Mouse (Mus musculus): Measurements from ENCODE around the gene Rims3. TPM values are rescaled to one million over a fixed set of nuclear protein-coding genes. Genes with fewer than 3 reads are reported as not detected.
A peak's percentile ranks its signal among the peaks of the same experiment; 100 is the strongest.

Rims3 gene
- polyA plus RNA-seq (2015; fragmentation: Nextera tagmentation; extraction: Ambion mirVana), result 16.1 and 18.8 TPM in 2 replicates

GRCm38 (mm10) chr4:120854588-120855319 is at the start of gene Rims3:
Rims3 (plus strand) TSS chr4:120854816.
- peak; percentile 74 for ATAC-seq (ENCODE audit: low read depth)
- Histone ChIP-seq H3K36me3 (no peaks in the 10 kb centered on the region), H3K27me3 (peaks cover 20% of the 10 kb centered on the region), H3K9me3 (no peaks in the 10 kb centered on the region), H3K4me3 (peak within 1 kb of the TSS; percentile 64), H3K4me1 (replicated peaks) (peaks cover 25% of the 10 kb centered on the region), H3K4me2 (peak within 1 kb of the TSS; percentile 76), H3K27ac (replicated peaks) (peak within 1 kb of the TSS; percentile 38), H3K9ac (peak within 1 kb of the TSS; percentile 86)
- WGBS, result under 1% methylated on average over 54 of the region's 68 CpGs

DNA sequence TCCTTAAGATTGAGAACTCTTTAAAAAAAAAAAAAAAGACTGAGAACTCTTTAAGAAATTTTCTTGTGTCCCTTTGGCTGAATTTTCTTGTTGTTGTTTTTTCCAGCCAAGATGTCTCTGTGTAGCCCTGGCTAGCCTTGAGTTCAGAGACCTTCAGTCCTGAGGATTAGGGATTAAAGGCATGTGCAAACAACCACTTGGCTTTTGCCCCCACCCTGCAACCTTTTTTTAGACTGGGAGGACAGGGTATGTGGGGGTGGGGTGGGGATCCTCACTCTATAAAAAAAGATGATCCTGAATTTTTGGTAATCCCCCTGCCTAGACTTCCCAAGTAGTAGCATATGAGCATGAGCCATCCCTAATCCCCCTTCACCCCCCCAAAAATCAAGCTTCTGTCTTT is 48.8 kb upstream of the Rims3 start:
- Histone ChIP-seq H3K36me3 (no peaks in the 10 kb centered on the region), H3K4me3 (no peak overlapping the region), H3K27me3 (no peaks in the 10 kb centered on the region), H3K4me2 (no peak overlapping the region), H3K9ac (no peak overlapping the region), H3K4me1 (replicated peaks) (peaks cover 7% of the 10 kb centered on the region; the same call in 1 of the 2 replicates), H3K9me3 (no peaks in the 10 kb centered on the region), H3K27ac (replicated peaks) (no peak overlapping the region)
- no peak for ATAC-seq (ENCODE audit: low read depth)

DNA sequence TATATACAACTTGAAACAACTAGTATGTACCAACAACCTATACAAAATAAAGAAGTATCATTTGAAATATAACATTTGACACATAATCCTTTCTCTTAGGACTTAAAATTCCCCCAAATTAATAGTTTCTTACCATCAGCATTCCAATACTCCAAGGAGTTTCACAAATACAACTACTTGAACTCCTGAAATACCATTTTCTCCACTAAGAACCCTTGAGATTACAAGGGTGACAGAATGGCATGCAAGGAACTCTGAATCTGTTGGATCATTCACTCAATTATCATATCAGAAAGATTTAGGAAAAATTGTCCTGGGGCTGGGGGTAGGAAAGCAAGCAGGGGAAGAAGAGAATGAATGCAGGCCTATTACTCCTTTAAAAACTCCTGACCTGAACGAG is 40.9 kb upstream of the Rims3 start:
- H3K9me3 ChIP-seq, result no peaks in the 10 kb centered on the region
- peak overlapping the region; percentile 58 for H3K4me3 ChIP-seq
- no peaks in the 10 kb centered on the region for H3K36me3 ChIP-seq
- H3K4me2 ChIP-seq, result peak overlapping the region; percentile 74
- no peak overlapping the region for H3K27ac ChIP-seq (replicated peaks)
- H3K27me3 ChIP-seq, result no peaks in the 10 kb centered on the region
- 52% methylated on average over 1 of the region's 1 CpGs for WGBS
- no peak for ATAC-seq (ENCODE audit: low read depth)
- peaks cover 60% of the 10 kb centered on the region for H3K4me1 ChIP-seq (replicated peaks)
- peak overlapping the region; percentile 79 for H3K9ac ChIP-seq

DNA sequence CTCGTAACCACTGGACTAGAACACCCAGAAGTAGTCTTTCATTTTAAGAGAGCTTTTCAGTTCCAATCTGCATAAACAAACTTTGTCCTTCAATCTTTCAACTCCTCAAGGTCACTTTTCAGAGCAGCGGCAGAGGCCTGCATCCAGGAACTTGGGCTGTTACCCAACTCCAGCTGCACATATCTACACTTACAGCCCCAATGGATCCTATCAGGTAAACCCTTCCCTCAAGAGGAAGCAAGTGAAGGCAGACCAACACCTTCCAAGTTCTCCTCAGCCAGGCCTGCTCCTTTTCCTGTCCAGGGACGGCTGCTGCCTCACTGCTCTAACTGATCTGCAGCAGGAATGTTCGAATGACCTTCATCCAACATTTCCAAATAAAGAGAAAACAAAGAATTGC is 40.4 kb upstream of the Rims3 start:
- H3K9me3 ChIP-seq, result no peaks in the 10 kb centered on the region
- H3K4me1 ChIP-seq (replicated peaks), result peaks cover 60% of the 10 kb centered on the region
- peak overlapping the region; percentile 58 for H3K4me3 ChIP-seq
- no peaks in the 10 kb centered on the region for H3K27me3 ChIP-seq
- peak overlapping the region; percentile 74 for H3K4me2 ChIP-seq
- no peak for ATAC-seq (ENCODE audit: low read depth)
- H3K36me3 ChIP-seq, result no peaks in the 10 kb centered on the region
- 65% methylated on average over 4 of the region's 4 CpGs for WGBS
- H3K27ac ChIP-seq (replicated peaks), result no peak overlapping the region
- H3K9ac ChIP-seq, result peak overlapping the region; percentile 79

DNA sequence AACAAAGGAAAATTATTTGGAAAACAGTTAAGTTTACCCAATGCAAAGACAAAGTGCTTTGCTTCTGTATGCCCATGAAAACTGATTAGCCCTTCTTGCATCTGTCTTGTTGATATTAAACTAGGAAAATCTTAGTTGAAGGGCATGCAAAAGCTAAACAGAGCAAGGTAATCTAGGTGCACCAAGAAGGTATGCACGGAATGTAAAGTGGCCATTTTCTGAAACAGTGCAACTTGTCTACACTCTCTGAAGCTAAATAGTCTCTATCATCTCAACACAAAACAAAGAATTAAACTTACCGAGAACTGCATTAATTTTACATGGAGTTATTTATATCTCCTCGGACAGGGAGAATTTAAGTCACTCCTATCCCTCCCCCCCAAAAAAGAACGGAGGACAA is 39.5 kb upstream of the Rims3 start:
- peak; percentile 6; the same call in 1 of the 2 replicates for ATAC-seq (ENCODE audit: low read depth)
- H3K27ac ChIP-seq (replicated peaks), result peak overlapping the region; percentile 81
- 13% methylated on average over 4 of the region's 4 CpGs for WGBS

DNA sequence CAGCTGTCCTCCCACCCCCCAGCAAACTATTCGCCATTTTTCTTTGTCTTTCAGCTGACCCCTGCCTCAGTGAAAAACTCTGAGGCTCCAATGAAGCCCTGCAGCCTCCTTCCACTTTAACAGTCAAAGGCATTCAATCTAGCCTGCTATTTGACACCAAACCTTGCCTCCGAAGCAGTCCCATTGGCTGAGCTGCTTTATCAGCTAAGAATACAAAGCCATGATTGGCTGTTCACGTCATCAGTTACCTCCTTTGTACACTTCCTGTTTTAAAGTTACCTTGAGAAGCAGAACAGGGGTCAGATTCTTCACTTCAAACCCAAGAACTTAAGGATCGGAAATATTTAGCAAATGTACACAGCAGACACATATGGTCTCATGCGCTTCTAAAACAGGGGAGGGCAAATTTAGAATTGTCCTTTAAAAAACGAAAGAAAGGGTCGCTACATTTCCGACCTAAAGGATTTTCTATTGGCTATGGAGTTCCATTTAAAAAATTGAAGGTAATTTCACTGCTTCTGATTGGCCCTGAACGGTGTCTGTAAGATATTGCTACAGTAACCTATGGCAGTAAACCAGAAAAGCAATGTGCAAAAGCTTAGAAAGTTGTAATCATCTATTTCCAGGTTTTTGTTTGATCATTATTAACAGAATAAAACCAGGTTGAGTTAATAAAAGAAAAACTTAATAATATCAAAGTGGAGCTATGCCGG is 38.8 kb upstream of the Rims3 start:
- Histone ChIP-seq H3K4me1 (replicated peaks) (peaks cover 53% of the 10 kb centered on the region), H3K27me3 (no peaks in the 10 kb centered on the region), H3K9me3 (no peaks in the 10 kb centered on the region), H3K27ac (replicated peaks) (peak overlapping the region; percentile 81), H3K4me2 (peak overlapping the region; percentile 74), H3K4me3 (peak overlapping the region; percentile 58), H3K9ac (peak overlapping the region; percentile 79), H3K36me3 (no peaks in the 10 kb centered on the region)
- WGBS, result 9% methylated on average over 10 of the region's 10 CpGs
- ATAC-seq (ENCODE audit: low read depth), result peak; percentile 98

More for the DNA sequence above, 39.5 kb upstream of the Rims3 start:
- peak overlapping the region; percentile 79 for H3K9ac ChIP-seq
- H3K4me3 ChIP-seq, result peak overlapping the region; percentile 58
- H3K4me1 ChIP-seq (replicated peaks), result peaks cover 53% of the 10 kb centered on the region
- H3K27me3 ChIP-seq, result no peaks in the 10 kb centered on the region
- H3K9me3 ChIP-seq, result no peaks in the 10 kb centered on the region
- no peaks in the 10 kb centered on the region for H3K36me3 ChIP-seq
- H3K4me2 ChIP-seq, result peak overlapping the region; percentile 74

- no peaks in the 10 kb centered on the region for H3K36me3 ChIP-seq
- no peak overlapping the region for H3K4me2 ChIP-seq
- H3K27me3 ChIP-seq, result no peaks in the 10 kb centered on the region
- no peak overlapping the region for H3K4me3 ChIP-seq
- H3K27ac ChIP-seq (replicated peaks), result peak overlapping the region; percentile 49; the same call in 1 of the 2 replicates
- ATAC-seq (ENCODE audit: low read depth), result no peak
- H3K9ac ChIP-seq, result 0 out of 2 replicates have a peak overlapping the region, but pooled peaks have one; percentile 31
- no peaks in the 10 kb centered on the region for H3K9me3 ChIP-seq
- whole genome bisulfite sequencing, result 40% methylated on average over 3 of the region's 3 CpGs
- peaks cover 50% of the 10 kb centered on the region for H3K4me1 ChIP-seq (replicated peaks)
Observed at GRCm38 (mm10) chr4:120817002-120817774, 37.4 kb upstream of the Rims3 start.

GRCm38 (mm10) chr4:120817951-120818350 is 36.7 kb upstream of the Rims3 start:
- H3K4me2 ChIP-seq, result no peak overlapping the region
- H3K36me3 ChIP-seq, result no peaks in the 10 kb centered on the region
- H3K27me3 ChIP-seq, result no peaks in the 10 kb centered on the region
- no peak overlapping the region for H3K4me3 ChIP-seq
- 77% methylated on average over 2 of the region's 2 CpGs for WGBS
- no peak overlapping the region for H3K9ac ChIP-seq
- no peaks in the 10 kb centered on the region for H3K9me3 ChIP-seq
- no peak for ATAC-seq (ENCODE audit: low read depth)
- H3K4me1 ChIP-seq (replicated peaks), result peaks cover 50% of the 10 kb centered on the region
- no peak overlapping the region for H3K27ac ChIP-seq (replicated peaks)

DNA sequence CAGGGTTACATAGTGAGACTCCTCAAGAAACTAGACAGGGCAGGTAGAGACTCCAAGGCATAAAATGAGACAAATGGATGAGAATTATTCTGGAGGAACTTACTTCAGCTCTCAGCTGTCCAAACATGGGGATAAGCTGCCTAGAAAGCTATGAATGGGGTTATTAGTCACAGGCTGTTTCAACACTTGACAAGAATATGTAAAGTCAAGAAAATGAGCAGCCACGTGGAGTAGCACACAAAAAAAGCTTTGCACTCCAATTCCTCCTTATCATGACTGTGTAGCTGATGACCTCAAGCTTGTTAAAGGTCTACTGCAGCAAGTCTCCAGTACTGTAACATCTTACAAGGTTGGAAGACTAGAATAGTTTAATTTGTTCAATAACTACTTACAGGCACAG is 35.3 kb upstream of the Rims3 start:
- H3K4me1 ChIP-seq (replicated peaks), result peaks cover 51% of the 10 kb centered on the region
- WGBS, result 61% methylated on average over 1 of the region's 1 CpGs
- H3K27me3 ChIP-seq, result no peaks in the 10 kb centered on the region

GRCm38 (mm10) chr4:120819871-120820270 is 34.7 kb upstream of the Rims3 start:
- no peak overlapping the region for H3K27ac ChIP-seq (replicated peaks)
- no peaks in the 10 kb centered on the region for H3K9me3 ChIP-seq
- H3K9ac ChIP-seq, result no peak overlapping the region
- WGBS, result 97% methylated on average over 2 of the region's 2 CpGs
- H3K27me3 ChIP-seq, result no peaks in the 10 kb centered on the region
- no peaks in the 10 kb centered on the region for H3K36me3 ChIP-seq
- H3K4me2 ChIP-seq, result no peak overlapping the region
- peaks cover 50% of the 10 kb centered on the region for H3K4me1 ChIP-seq (replicated peaks)
- no peak overlapping the region for H3K4me3 ChIP-seq
- ATAC-seq (ENCODE audit: low read depth), result no peak

More for the DNA sequence above, 35.3 kb upstream of the Rims3 start:
- no peak overlapping the region for H3K4me2 ChIP-seq
- H3K9ac ChIP-seq, result no peak overlapping the region
- H3K36me3 ChIP-seq, result no peaks in the 10 kb centered on the region
- no peak overlapping the region for H3K27ac ChIP-seq (replicated peaks)
- H3K9me3 ChIP-seq, result no peaks in the 10 kb centered on the region
- H3K4me3 ChIP-seq, result no peak overlapping the region
- ATAC-seq (ENCODE audit: low read depth), result no peak

- Histone ChIP-seq H3K9me3 (no peaks in the 10 kb centered on the region), H3K36me3 (no peaks in the 10 kb centered on the region), H3K9ac (no peak overlapping the region), H3K4me3 (no peak overlapping the region), H3K27ac (replicated peaks) (no peak overlapping the region), H3K4me2 (no peak overlapping the region), H3K4me1 (replicated peaks) (peaks cover 40% of the 10 kb centered on the region), H3K27me3 (no peaks in the 10 kb centered on the region)
- no peak for ATAC-seq (ENCODE audit: low read depth)
- 88% methylated on average over 2 of the region's 2 CpGs for WGBS
Observed at GRCm38 (mm10) chr4:120822191-120822911, 32.3 kb upstream of the Rims3 start.

Data from neural tube, embryonic 13.5 days (tissue).